Mouse (Mus musculus) CH12.LX (cell line): ENCODE data around the gene Mlxipl. TPM values are rescaled to one million over a fixed set of nuclear protein-coding genes. Genes with fewer than 3 reads are reported as not detected.

ENCODE experiments used
- DNase-seq: peaks from one replicate; pipeline ENCODE4 v3.0.0-alpha.2; 2013; ENCODE audit errors: extremely low read depth
- H3K27ac ChIP-seq: 2 replicates; pipeline ENCODE4 v1.5.1; 2012; ENCODE audit warnings: low read depth, mild to moderate bottlenecking, control low read depth, moderate library complexity; ENCODE audit not compliant: insufficient read depth
- H3K27me3 ChIP-seq: replicated peaks from 2 replicates; pipeline ENCODE3; 2012; ENCODE audit warnings: inconsistent platforms
- H3K36me3 ChIP-seq, 2 experiments: replicated peaks in 1 of 2; 2 replicates each; pipeline versions ENCODE3 to v1.6.1; 2012; ENCODE audit warnings: inconsistent platforms in 1 of 2, low read length in 1 of 2, mild to moderate bottlenecking in 1 of 2, mixed read lengths in 1 of 2, moderate library complexity in 1 of 2; ENCODE audit not compliant: control insufficient read depth in 1 of 2, insufficient read depth in 1 of 2
- H3K4me1 ChIP-seq, 2 experiments: 2 replicates each; pipeline ENCODE4 v1.6.1; 2012; ENCODE audit warnings: inconsistent platforms in 1 of 2, moderate library complexity in 1 of 2; ENCODE audit not compliant: insufficient read depth in 2 of 2, control insufficient read depth in 1 of 2
- H3K4me2 ChIP-seq: 2 replicates; pipeline ENCODE4 v1.6.1; 2012; ENCODE audit warnings: low read depth, mild to moderate bottlenecking, control low read depth; ENCODE audit not compliant: poor library complexity, insufficient read depth, severe bottlenecking
- H3K4me3 ChIP-seq, 3 experiments: fragments of 150-350 bp in 1 of 3; sonication (generic) in 1 of 3; replicated peaks in 1 of 3; 2 replicates each; pipeline versions ENCODE3 to v1.5.1; 2011 to 2012; ENCODE audit warnings: low read depth in 2 of 3, low read length in 2 of 3, mild to moderate bottlenecking in 2 of 3, moderate library complexity in 2 of 3, control low read depth in 1 of 3, improper control_type of control experiment in 1 of 3, inconsistent platforms in 1 of 3, mixed read lengths in 1 of 3; ENCODE audit not compliant: poor library complexity in 1 of 3
- H3K79me2 ChIP-seq: replicated peaks from 2 replicates; pipeline ENCODE4 v1.6.1; 2012; ENCODE audit warnings: mild to moderate bottlenecking, moderate library complexity; ENCODE audit not compliant: control insufficient read depth, poor library complexity, insufficient read depth, severe bottlenecking; ENCODE audit errors: extremely low read depth
- H3K9ac ChIP-seq: 2 replicates; pipeline ENCODE4 v1.6.1; 2012; ENCODE audit warnings: low read depth, mild to moderate bottlenecking, control low read depth, moderate library complexity; ENCODE audit not compliant: insufficient read depth
- H3K9me3 ChIP-seq: replicated peaks from 2 replicates; pipeline ENCODE3; 2012; ENCODE audit warnings: low read length, inconsistent platforms, mixed read lengths
- CHD1 ChIP-seq: IDR thresholded peaks from 2 replicates; pipeline ENCODE4 v1.6.1; 2012; ENCODE audit warnings: low read depth, low read length, improper control_type of control experiment, inconsistent platforms
- E2F4 ChIP-seq: IDR thresholded peaks from 2 replicates; pipeline ENCODE4 v1.6.1; 2011; ENCODE audit warnings: low read depth, low read length, improper control_type of control experiment; ENCODE audit not compliant: insufficient replicate concordance
- ETS1 ChIP-seq: conservative IDR thresholded peaks from 2 replicates; pipeline ENCODE4 v1.6.1; 2012; ENCODE audit warnings: low read depth, mild to moderate bottlenecking, inconsistent platforms, low read length, improper control_type of control experiment, moderate library complexity
- HCFC1 ChIP-seq: IDR thresholded peaks from 2 replicates; pipeline ENCODE4 v1.6.1; 2012; ENCODE audit warnings: low read depth, mild to moderate bottlenecking, inconsistent platforms, low read length, improper control_type of control experiment
- IRF4 ChIP-seq: IDR thresholded peaks from 2 replicates; pipeline ENCODE4 v1.6.1; 2014; ENCODE audit warnings: low read depth, mild to moderate bottlenecking, inconsistent platforms, low read length, improper control_type of control experiment
- JUN ChIP-seq: IDR thresholded peaks from 2 replicates; pipeline ENCODE4 v1.6.1; 2011; ENCODE audit warnings: low read depth, mild to moderate bottlenecking, low read length, improper control_type of control experiment, moderate library complexity; ENCODE audit not compliant: insufficient read depth
- MAFK ChIP-seq: IDR thresholded peaks from 2 replicates; pipeline ENCODE4 v1.6.1; 2011; ENCODE audit warnings: low read length, improper control_type of control experiment; ENCODE audit not compliant: insufficient replicate concordance
- MAX ChIP-seq: IDR thresholded peaks from 2 replicates; pipeline ENCODE4 v1.6.1; 2011; ENCODE audit warnings: low read length, improper control_type of control experiment
- MEF2A ChIP-seq: IDR thresholded peaks from 2 replicates; pipeline ENCODE4 v1.6.1; 2014; ENCODE audit warnings: low read depth, mild to moderate bottlenecking, inconsistent platforms, low read length, improper control_type of control experiment, borderline replicate concordance
- MYC ChIP-seq: IDR thresholded peaks from 2 replicates; pipeline ENCODE4 v1.6.1; 2011; ENCODE audit warnings: low read depth, mild to moderate bottlenecking, improper control_type of control experiment, low read length
- NRF1 ChIP-seq: IDR thresholded peaks from 2 replicates; pipeline ENCODE4 v1.6.1; 2014; ENCODE audit warnings: low read depth, mild to moderate bottlenecking, inconsistent platforms, low read length, improper control_type of control experiment, moderate library complexity
- POLR2A ChIP-seq: IDR thresholded peaks from 2 replicates; pipeline ENCODE4 v1.6.1; 2011; ENCODE audit warnings: low read depth, mild to moderate bottlenecking, improper control_type of control experiment, low read length
- RCOR1 ChIP-seq: conservative IDR thresholded peaks from 2 replicates; pipeline ENCODE4 v1.6.1; 2012; ENCODE audit warnings: low read depth, mild to moderate bottlenecking, inconsistent platforms, low read length, improper control_type of control experiment
- SMC3 ChIP-seq: IDR thresholded peaks from 2 replicates; pipeline ENCODE4 v1.6.1; 2011; ENCODE audit warnings: low read depth, low read length, improper control_type of control experiment
- TBP ChIP-seq: conservative IDR thresholded peaks from 2 replicates; pipeline ENCODE4 v1.6.1; 2011; ENCODE audit warnings: low read depth, low read length, improper control_type of control experiment
- TCF12 ChIP-seq: IDR thresholded peaks from 2 replicates; pipeline ENCODE4 v1.6.1; 2014; ENCODE audit warnings: low read depth, mild to moderate bottlenecking, inconsistent platforms, low read length, improper control_type of control experiment
- USF1 ChIP-seq: IDR thresholded peaks from 2 replicates; pipeline ENCODE4 v1.6.1; 2014; ENCODE audit warnings: low read depth, mild to moderate bottlenecking, inconsistent platforms, low read length, improper control_type of control experiment
- dilution Hi-C: fragments of 300-500 bp; cut with MboI; formaldehyde crosslinking; loops from 2 replicates; pipeline ENCODE4 v1.14.3; 2020; ENCODE audit warnings: low sequenced_read_pairs; ENCODE audit not compliant: extremely low pct_unique_long_range_greater_than_20kb, extremely low pct_ligation_motif_present
- in situ Hi-C: fragments of 300-500 bp; cut with MboI; formaldehyde crosslinking; loops from 3 replicates; pipeline ENCODE4 v1.14.3; 2019; ENCODE audit warnings: low sequenced_read_pairs, low pct_ligation_motif_present, low pct_unique_long_range_greater_than_20kb, mixed read lengths
- polyA plus RNA-seq: library from polyadenylated mRNA; unstranded; fragments of >175 nt; gene quantifications from 2 replicates; pipeline ENCODE4 v1.2.1, GENCODE M21; 2012; ENCODE audit warnings: low read depth; ENCODE audit not compliant: insufficient read length
- total RNA-seq, 2 experiments: library from RNA; depleted of rRNA; stranded (reverse); fragments of 300-350 nt in 1 of 2; fragments of >200 nt in 1 of 2; gene quantifications; 2 replicates each; pipeline ENCODE4 v1.2.3; 2012 to 2014

The Mlxipl gene
- total RNA-seq (2012; rRNA removed) (not detected in 2 replicates), total RNA-seq (2014; rRNA removed) (not detected in 2 replicates), polyA plus RNA-seq (not detected in 2 replicates)

GRCm38 (mm10) chr5:135089653-135090052, at the start of gene Mlxipl:
TSS of gene Mlxipl (plus strand) at chr5:135089890.
- Histone ChIP-seq H3K79me2 (no peaks in the 10 kb centered on the region), H3K4me2 (no peak within 1 kb of the TSS), H3K4me1 (peaks cover 0 to 6% of the 10 kb centered on the region in 2 experiments; a peak in 2 of 4 replicates), H3K9ac (no peak within 1 kb of the TSS), H3K9me3 (peaks cover 8% of the 10 kb centered on the region), H3K4me3 (no peak within 1 kb of the TSS), H3K36me3 (no peaks in the 10 kb centered on the region), H3K27ac (no peak within 1 kb of the TSS), H3K27me3 (peaks cover 83% of the 10 kb centered on the region)
- dilution Hi-C loops = no loop called here
- no peak for DNase-seq
- in situ Hi-C loops = no loop called here
- TF ChIP-seq MAFK (no peak), CHD1 (no peak), NRF1 (no peak), ETS1 (no peak), TBP (no peak), MEF2A (no peak), USF1 (no peak), JUN (no peak), IRF4 (no peak), RCOR1 (no peak), TCF12 (no peak), MAX (no peak)

- Histone ChIP-seq H3K4me3 (no peak overlapping the region), H3K27me3 (no peaks in the 10 kb centered on the region), H3K79me2 (no peaks in the 10 kb centered on the region), H3K9me3 (no peaks in the 10 kb centered on the region), H3K36me3 (peaks cover 0 to 52% of the 10 kb centered on the region in 2 experiments), H3K27ac (no peak overlapping the region), H3K4me2 (no peak overlapping the region), H3K9ac (no peak overlapping the region), H3K4me1 (0 out of 4 replicates have a peak, but pooled peaks cover 0 to 2% of the 10 kb centered on the region in 2 experiments)
- dilution Hi-C loops (no loop called here), in situ Hi-C loops (no loop called here)
- no peak for DNase-seq
- TF ChIP-seq SMC3 (no peak), MAFK (no peak), NRF1 (no peak), HCFC1 (no peak), MAX (no peak), E2F4 (no peak), MYC (no peak), POLR2A (no peak), MEF2A (no peak)
Measured at GRCm38 (mm10) chr5:135040059-135040458, 49.6 kb upstream of the Mlxipl start.
